Mouse (Mus musculus): ENCODE measurements around the gene Sdc1.

Sdc1 gene

GRCm38 (mm10) chr12:8827014-8827715 lies 56.0 kb downstream of the Sdc1 start:
- no peak for DNase-seq (ENCODE audit: low spot score)

- DNase-seq (ENCODE audit: low spot score) = no peak
These were observed 58.0 kb downstream of the Sdc1 start for GRCm38 (mm10) chr12:8829032-8829660.

DNA sequence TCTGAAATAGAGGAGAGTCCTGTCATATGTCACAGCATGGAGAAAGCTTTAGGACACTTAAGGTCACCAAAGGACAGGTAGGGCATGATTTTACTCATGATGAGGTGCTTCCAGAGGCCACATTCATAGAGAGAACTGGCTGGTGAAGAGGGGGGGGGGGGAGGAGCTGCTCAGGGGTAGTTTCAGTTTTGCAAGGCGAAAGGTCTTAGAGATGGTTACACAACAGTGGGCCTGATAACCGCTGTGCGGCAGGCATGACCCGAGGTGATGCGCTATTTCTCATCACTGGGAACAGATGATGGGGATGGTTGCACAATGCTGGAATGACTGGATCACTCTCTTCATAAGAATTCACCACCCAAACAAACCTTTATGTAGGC lies 58.5 kb downstream of the Sdc1 start:
- DNase-seq (ENCODE audit: low spot score) = no peak

- DNase-seq (ENCODE audit: low spot score) = no peak
These were observed 60.0 kb downstream of the Sdc1 start for GRCm38 (mm10) chr12:8830967-8831635.

DNA sequence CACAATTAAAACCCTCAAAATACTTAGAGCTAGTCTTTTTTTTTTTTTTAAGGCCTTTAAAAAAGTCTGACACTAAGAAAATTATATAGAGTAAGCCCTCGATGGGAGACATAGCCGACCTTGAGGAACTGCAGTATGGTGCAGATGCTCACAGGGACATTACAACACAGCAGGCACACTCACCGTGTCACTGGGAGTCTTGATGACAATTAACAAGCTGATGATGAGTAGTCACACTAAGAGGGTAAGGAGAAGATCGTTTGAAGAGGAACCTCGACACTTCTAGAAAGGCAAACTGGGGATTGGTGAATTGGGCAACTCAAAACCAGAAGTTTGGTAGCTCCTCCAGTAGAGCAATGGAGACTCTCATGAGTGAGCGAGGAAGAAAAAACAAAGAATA lies 60.6 kb downstream of the Sdc1 start:
- DNase-seq (ENCODE audit: low spot score) = no peak

- no peak for DNase-seq (ENCODE audit: low spot score)
These were observed 69.7 kb downstream of the Sdc1 start for GRCm38 (mm10) chr12:8840782-8841325.

DNA sequence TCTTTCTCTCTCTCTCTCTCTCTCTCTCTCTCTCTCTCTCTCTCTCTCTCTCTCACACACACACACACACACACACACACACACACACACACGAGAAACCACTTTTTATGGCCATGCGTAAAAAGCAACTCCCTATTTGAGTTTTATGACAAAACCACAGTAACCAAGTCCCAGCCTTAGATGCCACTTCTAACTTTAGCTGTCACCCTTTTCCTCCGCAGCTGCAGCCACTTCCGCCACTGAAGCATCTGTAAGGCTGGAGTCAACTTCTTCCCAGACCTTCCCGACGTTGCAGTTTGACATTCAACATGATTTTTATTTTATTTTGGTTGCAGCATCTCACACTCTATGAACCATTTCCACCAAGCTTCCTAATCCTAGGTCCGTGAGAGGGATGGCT lies 71.6 kb downstream of the Sdc1 start:
- no peak for DNase-seq (ENCODE audit: low spot score)
